ENCODE assay signal across 21 mouse cellular contexts in genomic region chr1:33588557-33588956, GRCm38 (mm10).
DNase-seq lines count a peak whose midpoint lies in the region; ATAC-seq and TF ChIP-seq lines count a peak whose summit lies in the region.
"Had no signal": no experiment of that assay in that cellular context is flagged by ENCODE, and none has a peak within 500 bp of the region (broad histone marks: within the 10 kb centered on the region; RNA-seq: fewer than 3 reads in every experiment).

No protein-coding gene starts in this region.

- ATAC-seq in forebrain, embryonic 12.5 days (ENCODE audit: low FRiP score): peak; percentile 45
- no peak for ATAC-seq in forebrain, postnatal 0 days
- ATAC-seq in hindbrain, embryonic 14.5 days (ENCODE audit: low FRiP score): peak; percentile 54; the same call in 1 of the 2 replicates
- no peak for ATAC-seq in hindbrain, embryonic 16.5 days
- ATAC-seq in forebrain, embryonic 14.5 days: peak; percentile 49
- ATAC-seq in neural tube, embryonic 14.5 days (ENCODE audit: low read depth): peak; percentile 84
- ATAC-seq in liver, embryonic 12.5 days: no peak
- ATAC-seq: activated CD4-positive, CD25-positive, alpha-beta regulatory T cell, adult 4 months had no signal

- no peak overlapping the region for H3K9ac ChIP-seq in forebrain, embryonic 12.5 days
- H3K9ac ChIP-seq in forebrain, postnatal 0 days: no peak overlapping the region
- no peak overlapping the region for H3K9ac ChIP-seq in hindbrain, embryonic 14.5 days
- no peak overlapping the region for H3K9ac ChIP-seq in hindbrain, embryonic 16.5 days (ENCODE audit: low read depth, low read length)
- no peak overlapping the region for H3K9ac ChIP-seq in forebrain, embryonic 14.5 days (ENCODE audit: low read length)
- H3K9ac ChIP-seq in neural tube, embryonic 14.5 days (replicated peaks; ENCODE audit: low read depth, low read length): no peak overlapping the region
- H3K9ac ChIP-seq in heart, adult 2 months (ENCODE audit: low read depth, low read length): no peak overlapping the region
- no peak overlapping the region for H3K9ac ChIP-seq in liver, embryonic 12.5 days
- H3K9ac ChIP-seq: embryonic facial prominence, embryonic 13.5 days; heart, embryonic 13.5 days; hindbrain, embryonic 15.5 days had no signal

- TF ChIP-seq CTCF in forebrain, postnatal 0 days (IDR thresholded peaks at IDR 0.05; ENCODE audit: low read depth): no peak
- TF ChIP-seq CTCF in heart, adult 2 months (IDR thresholded peaks at IDR 0.05): no peak

- intact Hi-C loops in heart, adult 2 months (cut with DNase I): no loop called here

- no peak for TF ChIP-seq EP300 in heart, adult 2 months (IDR thresholded peaks at IDR 0.05; ENCODE audit: insufficient read depth, low read depth, low read length)

- 0 out of 2 replicates have a peak, but pooled peaks cover 3% of the 10 kb centered on the region for H3K4me1 ChIP-seq in forebrain, embryonic 12.5 days
- no peaks in the 10 kb centered on the region for H3K4me1 ChIP-seq in forebrain, postnatal 0 days (ENCODE audit: insufficient read depth)
- no peaks in the 10 kb centered on the region for H3K4me1 ChIP-seq in hindbrain, embryonic 14.5 days (replicated peaks; ENCODE audit: control insufficient read depth, insufficient read depth, low read length)
- no peaks in the 10 kb centered on the region; the same call in 1 of the 2 replicates for H3K4me1 ChIP-seq in hindbrain, embryonic 16.5 days (ENCODE audit: control insufficient read depth, insufficient read depth, low read depth, low read length)
- no peaks in the 10 kb centered on the region for H3K4me1 ChIP-seq in forebrain, embryonic 14.5 days (ENCODE audit: control insufficient read depth, insufficient read depth, low read length)
- H3K4me1 ChIP-seq in neural tube, embryonic 14.5 days (ENCODE audit: control insufficient read depth, insufficient read depth, low read length): 0 out of 2 replicates have a peak, but pooled peaks cover 3% of the 10 kb centered on the region
- H3K4me1 ChIP-seq in heart, adult 2 months (ENCODE audit: control insufficient read depth, insufficient read depth, low read length): no peaks in the 10 kb centered on the region
- peaks cover 8% of the 10 kb centered on the region; the same call in 1 of the 2 replicates for H3K4me1 ChIP-seq in liver, embryonic 12.5 days
- H3K4me1 ChIP-seq: hindbrain, embryonic 15.5 days had no signal

- H3K79me2 ChIP-seq in heart, adult 2 months (replicated peaks; ENCODE audit: control insufficient read depth, insufficient read depth, low read length): no peaks in the 10 kb centered on the region

- no peaks in the 10 kb centered on the region for H3K36me3 ChIP-seq in forebrain, embryonic 12.5 days (replicated peaks)
- no peaks in the 10 kb centered on the region for H3K36me3 ChIP-seq in forebrain, postnatal 0 days (ENCODE audit: insufficient read depth)
- no peaks in the 10 kb centered on the region for H3K36me3 ChIP-seq in hindbrain, embryonic 14.5 days (replicated peaks; ENCODE audit: control insufficient read depth, insufficient read depth)
- H3K36me3 ChIP-seq in hindbrain, embryonic 16.5 days (ENCODE audit: control insufficient read depth, insufficient read depth, low read length): no peaks in the 10 kb centered on the region
- no peaks in the 10 kb centered on the region for H3K36me3 ChIP-seq in forebrain, embryonic 14.5 days (ENCODE audit: control insufficient read depth, insufficient read depth, low read length)
- no peaks in the 10 kb centered on the region for H3K36me3 ChIP-seq in neural tube, embryonic 14.5 days (ENCODE audit: control insufficient read depth, insufficient read depth, low read length)
- H3K36me3 ChIP-seq in heart, adult 2 months (ENCODE audit: control insufficient read depth, insufficient read depth, low read length): no peaks in the 10 kb centered on the region
- H3K36me3 ChIP-seq in liver, embryonic 12.5 days: peaks cover 18% of the 10 kb centered on the region
- H3K36me3 ChIP-seq: embryonic facial prominence, embryonic 13.5 days; heart, embryonic 13.5 days; hindbrain, embryonic 15.5 days had no signal

- no peak for DNase-seq in forebrain, postnatal 0 days
- no peak for DNase-seq in hindbrain, embryonic 14.5 days (ENCODE audit: low spot score)
- peak; percentile 19 for DNase-seq in forebrain, embryonic 14.5 days (ENCODE audit: low spot score)
- DNase-seq in heart, adult 2 months: no peak
- DNase-seq: adrenal gland, postnatal 14 days; cerebellum, adult 18-20 months; cerebellum, adult 9-11 months; cerebellum, postnatal 36 days; gastrocnemius, adult 2 months; gastrocnemius, postnatal 25 days; heart, postnatal 36 days; kidney, adult 11 months had no signal

- H3K27me3 ChIP-seq in forebrain, embryonic 12.5 days: no peaks in the 10 kb centered on the region
- H3K27me3 ChIP-seq in forebrain, postnatal 0 days (ENCODE audit: insufficient read depth, low read length): no peaks in the 10 kb centered on the region
- no peaks in the 10 kb centered on the region for H3K27me3 ChIP-seq in hindbrain, embryonic 14.5 days (ENCODE audit: control insufficient read depth, insufficient read depth, low read length)
- H3K27me3 ChIP-seq in hindbrain, embryonic 16.5 days (replicated peaks; ENCODE audit: control insufficient read depth, insufficient read depth, low read length): no peaks in the 10 kb centered on the region
- H3K27me3 ChIP-seq in forebrain, embryonic 14.5 days (replicated peaks; ENCODE audit: control insufficient read depth, insufficient read depth, low read length): no peaks in the 10 kb centered on the region
- no peaks in the 10 kb centered on the region for H3K27me3 ChIP-seq in neural tube, embryonic 14.5 days (ENCODE audit: control insufficient read depth, insufficient read depth, low read length)
- H3K27me3 ChIP-seq in heart, adult 2 months (ENCODE audit: control insufficient read depth, insufficient read depth, low read length): no peaks in the 10 kb centered on the region
- no peaks in the 10 kb centered on the region for H3K27me3 ChIP-seq in liver, embryonic 12.5 days (replicated peaks)
- H3K27me3 ChIP-seq: embryonic facial prominence, embryonic 13.5 days; heart, embryonic 13.5 days; hindbrain, embryonic 15.5 days; Patski had no signal

- WGBS in forebrain, embryonic 12.5 days: 37% methylated on average over 6 of the region's 6 CpGs
- 23% methylated on average over 6 of the region's 6 CpGs for WGBS in forebrain, postnatal 0 days
- WGBS in hindbrain, embryonic 14.5 days: 51% methylated on average over 6 of the region's 6 CpGs
- WGBS in hindbrain, embryonic 16.5 days: 63% methylated on average over 5 of the region's 6 CpGs
- WGBS in forebrain, embryonic 14.5 days: 17% methylated on average over 6 of the region's 6 CpGs
- WGBS in neural tube, embryonic 14.5 days: 17% methylated on average over 6 of the region's 6 CpGs
- 78% methylated on average over 6 of the region's 6 CpGs for WGBS in heart, adult 2 months
- 68% methylated on average over 6 of the region's 6 CpGs for WGBS in liver, embryonic 12.5 days (ENCODE audit: insufficient replicate concordance)

- H3K4me2 ChIP-seq in forebrain, embryonic 12.5 days: no peak overlapping the region
- no peak overlapping the region for H3K4me2 ChIP-seq in forebrain, postnatal 0 days (ENCODE audit: low read depth)
- no peak overlapping the region for H3K4me2 ChIP-seq in hindbrain, embryonic 14.5 days (replicated peaks)
- H3K4me2 ChIP-seq in hindbrain, embryonic 16.5 days (ENCODE audit: low read length): no peak overlapping the region
- H3K4me2 ChIP-seq in forebrain, embryonic 14.5 days (ENCODE audit: low read length): no peak overlapping the region
- no peak overlapping the region for H3K4me2 ChIP-seq in neural tube, embryonic 14.5 days (ENCODE audit: low read depth, low read length)
- no peak overlapping the region for H3K4me2 ChIP-seq in liver, embryonic 12.5 days
- H3K4me2 ChIP-seq: embryonic facial prominence, embryonic 13.5 days; heart, embryonic 13.5 days; hindbrain, embryonic 15.5 days had no signal

- TF ChIP-seq POLR2A in heart, adult 2 months (IDR thresholded peaks at IDR 0.05; ENCODE audit: insufficient read depth, low read depth, low read length): no peak

- H3K4me3 ChIP-seq in forebrain, embryonic 12.5 days (replicated peaks): no peak overlapping the region
- no peak overlapping the region for H3K4me3 ChIP-seq in forebrain, postnatal 0 days (ENCODE audit: low read depth, low read length)
- H3K4me3 ChIP-seq in hindbrain, embryonic 14.5 days (replicated peaks; ENCODE audit: low read length): no peak overlapping the region
- H3K4me3 ChIP-seq in hindbrain, embryonic 16.5 days (ENCODE audit: low read length): no peak overlapping the region
- no peak overlapping the region for H3K4me3 ChIP-seq in forebrain, embryonic 14.5 days (ENCODE audit: low read depth, low read length)
- no peak overlapping the region for H3K4me3 ChIP-seq in neural tube, embryonic 14.5 days (ENCODE audit: low read depth, low read length)
- H3K4me3 ChIP-seq in heart, adult 2 months: no peak overlapping the region
- H3K4me3 ChIP-seq in liver, embryonic 12.5 days: no peak overlapping the region
- H3K4me3 ChIP-seq: embryonic facial prominence, embryonic 13.5 days; gastrocnemius, adult 2 months; heart, embryonic 13.5 days; hindbrain, embryonic 15.5 days had no signal

- H3K27ac ChIP-seq in forebrain, embryonic 12.5 days: no peak overlapping the region
- no peak overlapping the region for H3K27ac ChIP-seq in forebrain, postnatal 0 days (ENCODE audit: low read depth, low read length)
- no peak overlapping the region for H3K27ac ChIP-seq in hindbrain, embryonic 14.5 days
- H3K27ac ChIP-seq in hindbrain, embryonic 16.5 days (ENCODE audit: low read depth, low read length): no peak overlapping the region
- H3K27ac ChIP-seq in forebrain, embryonic 14.5 days (ENCODE audit: low read depth, low read length): no peak overlapping the region
- H3K27ac ChIP-seq in neural tube, embryonic 14.5 days (ENCODE audit: low read depth, low read length): no peak overlapping the region
- no peak overlapping the region for H3K27ac ChIP-seq in heart, adult 2 months
- no peak overlapping the region for H3K27ac ChIP-seq in liver, embryonic 12.5 days
- H3K27ac ChIP-seq: embryonic facial prominence, embryonic 13.5 days; gastrocnemius, adult 2 months; heart, embryonic 13.5 days; hindbrain, embryonic 15.5 days had no signal

- H3K9me3 ChIP-seq in forebrain, embryonic 12.5 days: no peaks in the 10 kb centered on the region
- no peaks in the 10 kb centered on the region for H3K9me3 ChIP-seq in forebrain, postnatal 0 days (ENCODE audit: low read length)
- H3K9me3 ChIP-seq in hindbrain, embryonic 14.5 days (ENCODE audit: control insufficient read depth, low read length): no peaks in the 10 kb centered on the region
- no peaks in the 10 kb centered on the region for H3K9me3 ChIP-seq in hindbrain, embryonic 16.5 days (ENCODE audit: control insufficient read depth, low read length)
- H3K9me3 ChIP-seq in forebrain, embryonic 14.5 days (replicated peaks; ENCODE audit: control insufficient read depth, low read length): no peaks in the 10 kb centered on the region
- H3K9me3 ChIP-seq in neural tube, embryonic 14.5 days (ENCODE audit: control insufficient read depth, low read length): no peaks in the 10 kb centered on the region
- no peaks in the 10 kb centered on the region for H3K9me3 ChIP-seq in liver, embryonic 12.5 days (replicated peaks)
- H3K9me3 ChIP-seq: embryonic facial prominence, embryonic 13.5 days; heart, embryonic 13.5 days; hindbrain, embryonic 15.5 days had no signal

Comparison
In these comparisons a context has a peak if more than half of its experiments do, and no peak if none do; other contexts are left out.
1. ATAC-seq: peak in forebrain, embryonic 12.5 days (single experiment), hindbrain, embryonic 14.5 days (single experiment), forebrain, embryonic 14.5 days (single experiment) and neural tube, embryonic 14.5 days (single experiment); none in forebrain, postnatal 0 days (single experiment), hindbrain, embryonic 16.5 days (single experiment) and liver, embryonic 12.5 days (single experiment).